Mouse (Mus musculus) cortical plate, adult 2 months (tissue): ENCODE measurements around the gene Styx.

Experiments
- CTCF ChIP-seq: fragments of 200-500 bp; IDR thresholded peaks from 2 replicates; pipeline ENCODE4 v1.5.1; 2011; ENCODE audit warnings: mild to moderate bottlenecking, control low read depth, low read length; ENCODE audit not compliant: insufficient read depth; ENCODE audit errors: extremely low read depth
- POLR2A ChIP-seq: fragments of 200-500 bp; IDR thresholded peaks from 2 replicates; pipeline ENCODE4 v1.6.1; 2011; ENCODE audit warnings: mild to moderate bottlenecking, low read length, control low read depth; ENCODE audit not compliant: insufficient read depth; ENCODE audit errors: extremely low read depth

- no peak for TF ChIP-seq CTCF
- no peak for TF ChIP-seq POLR2A
Observed at GRCm38 (mm10) chr14:45464036-45465035, 113.4 kb downstream of the Styx start.
